Mouse (Mus musculus) liver, adult 2 months (tissue): ENCODE results near the gene Tspan31. TPM values are rescaled to one million over a fixed set of nuclear protein-coding genes. Genes with fewer than 3 reads are reported as not detected.

ENCODE experiments used
- DNase-seq: peaks from one replicate; pipeline ENCODE4 v3.0.0-alpha.2; 2011; ENCODE audit warnings: low read depth, low spot score; ENCODE audit errors: extremely low read depth
- H3K27ac ChIP-seq: fragments of 200-500 bp; replicated peaks from 2 replicates; pipeline ENCODE4 v1.5.1; 2012; ENCODE audit warnings: low read depth, mild to moderate bottlenecking, control low read depth, inconsistent platforms, low read length; ENCODE audit not compliant: insufficient read depth
- H3K27me3 ChIP-seq: fragments of 200-500 bp; 2 replicates; pipeline ENCODE4 v1.6.1; 2012; ENCODE audit warnings: mild to moderate bottlenecking, moderate library complexity, low read length, inconsistent platforms; ENCODE audit not compliant: control insufficient read depth, insufficient read depth
- H3K36me3 ChIP-seq: fragments of 200-500 bp; 2 replicates; pipeline ENCODE4 v1.6.1; 2012; ENCODE audit warnings: low read length, inconsistent platforms; ENCODE audit not compliant: control insufficient read depth, insufficient read depth
- H3K4me1 ChIP-seq: fragments of 200-500 bp; 2 replicates; pipeline ENCODE4 v1.6.1; 2011; ENCODE audit warnings: low read length; ENCODE audit not compliant: control insufficient read depth, insufficient read depth
- H3K4me3 ChIP-seq: fragments of 200-500 bp; 2 replicates; pipeline ENCODE4 v1.5.1; 2011; ENCODE audit warnings: low read depth, mild to moderate bottlenecking, control low read depth, low read length, moderate library complexity; ENCODE audit not compliant: insufficient read depth
- H3K79me2 ChIP-seq: fragments of 200-500 bp; 2 replicates; pipeline ENCODE4 v1.6.1; 2012; ENCODE audit warnings: inconsistent platforms, mild to moderate bottlenecking, low read length, moderate library complexity; ENCODE audit not compliant: control insufficient read depth, insufficient read depth
- H3K9ac ChIP-seq: fragments of 200-500 bp; 2 replicates; pipeline ENCODE4 v1.6.1; 2012; ENCODE audit warnings: low read depth, mild to moderate bottlenecking, control low read depth, inconsistent platforms, low read length
- CTCF ChIP-seq: fragments of 200-500 bp; IDR thresholded peaks from 2 replicates; pipeline ENCODE4 v1.5.1; 2011; ENCODE audit warnings: low read depth, low read length, control low read depth
- POLR2A ChIP-seq: fragments of 200-500 bp; IDR thresholded peaks from 2 replicates; pipeline ENCODE4 v1.6.1; 2011; ENCODE audit warnings: low read length, control low read depth; ENCODE audit not compliant: insufficient read depth; ENCODE audit errors: extremely low read depth
- WGBS: fragments of 180-500 bp; shearing (Covaris S2); methylation state at CpG from one replicate; pipeline ENCODE4 v1.1.7; 2018; 5-methylcytosine and 5-hydroxymethylcytosine counted together
- polyA plus RNA-seq: library from polyadenylated mRNA; depleted of rRNA; stranded (reverse); fragments of >200 nt; gene quantifications from 2 replicates; pipeline ENCODE4 v1.2.3, GENCODE M21; 2012; rRNA removed
- total RNA-seq: library from RNA; depleted of rRNA; stranded (reverse); fragments of >200 nt; gene quantifications from 2 replicates; pipeline ENCODE4 v1.2.3, GENCODE M21; 2014; rRNA removed

Tspan31 gene
- total RNA-seq (269 and 278 TPM in 2 replicates), polyA plus RNA-seq (268 and 298 TPM in 2 replicates)

GRCm38 (mm10) chr10:127070190-127071121 lies at the start of gene Tspan31:
TSS of gene Tspan31 (minus strand) at chr10:127070264.
- Histone ChIP-seq H3K36me3 (peaks cover 18% of the 10 kb centered on the region), H3K79me2 (peaks cover 3% of the 10 kb centered on the region; the same call in 1 of the 2 replicates), H3K9ac (peak within 1 kb of the TSS; percentile 84), H3K27me3 (no peaks in the 10 kb centered on the region), H3K4me3 (peak within 1 kb of the TSS; percentile 60), H3K4me1 (peaks cover 17% of the 10 kb centered on the region), H3K27ac (peak within 1 kb of the TSS; percentile 92)
- DNase-seq: peak; percentile 98
- WGBS: 1% methylated on average over 36 of the region's 36 CpGs
- TF ChIP-seq CTCF: no peak
- TF ChIP-seq POLR2A: peak; percentile 73; the same call in 1 of the 2 replicates

DNA sequence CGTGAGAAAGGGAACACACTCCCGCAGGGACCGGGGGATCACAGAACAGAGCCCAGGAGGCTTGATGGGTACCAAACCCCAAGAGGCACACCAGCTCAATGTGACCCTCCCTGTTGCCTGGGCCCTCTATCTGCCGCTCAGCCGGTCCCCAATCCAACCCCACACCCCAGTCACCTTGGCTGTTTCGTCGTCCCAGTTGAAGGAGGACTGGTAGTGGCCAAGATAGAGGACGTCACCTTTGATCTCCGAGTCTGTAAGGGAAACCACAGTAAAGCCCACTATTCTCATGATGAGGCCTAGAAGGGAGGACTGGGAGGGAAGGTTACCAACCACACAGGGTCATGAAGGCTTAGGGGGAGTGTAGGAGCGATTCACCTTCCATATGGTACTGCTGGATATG lies 49.2 kb upstream of the Tspan31 start:
- no peak overlapping the region for H3K4me3 ChIP-seq
- H3K27ac ChIP-seq: no peak overlapping the region
- H3K27me3 ChIP-seq: no peaks in the 10 kb centered on the region
- DNase-seq: no peak
- H3K4me1 ChIP-seq: peaks cover 8% of the 10 kb centered on the region; the same call in 1 of the 2 replicates
- H3K9ac ChIP-seq: no peak overlapping the region
- TF ChIP-seq POLR2A (no peak), CTCF (no peak)
- 0 out of 2 replicates have a peak, but pooled peaks cover 3% of the 10 kb centered on the region for H3K79me2 ChIP-seq
- H3K36me3 ChIP-seq: peaks cover 8% of the 10 kb centered on the region; the same call in 1 of the 2 replicates
- WGBS: 95% methylated on average over 10 of the region's 10 CpGs

DNA sequence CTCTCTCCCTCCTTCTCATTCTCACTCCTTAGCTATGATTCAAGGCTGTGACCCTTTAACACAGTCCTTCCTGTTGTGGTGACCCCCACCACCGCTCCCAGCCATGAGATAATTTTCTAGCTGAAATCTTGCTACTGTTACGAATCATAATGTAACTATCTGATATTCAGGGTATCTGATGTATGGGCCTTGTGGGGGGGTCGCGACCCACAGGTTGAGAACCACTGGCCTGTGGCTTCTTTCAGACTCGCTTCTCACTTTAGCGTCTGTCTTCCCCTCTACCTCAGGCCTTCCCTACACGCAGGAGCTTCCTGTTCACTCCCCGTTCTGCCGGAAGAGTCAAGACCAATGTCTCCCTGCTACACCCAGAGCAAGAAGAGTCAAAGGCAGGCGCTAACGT lies 48.4 kb upstream of the Tspan31 start:
- Histone ChIP-seq H3K27me3 (no peaks in the 10 kb centered on the region), H3K4me1 (peaks cover 8% of the 10 kb centered on the region; the same call in 1 of the 2 replicates), H3K4me3 (no peak overlapping the region), H3K79me2 (0 out of 2 replicates have a peak, but pooled peaks cover 3% of the 10 kb centered on the region), H3K9ac (no peak overlapping the region), H3K36me3 (peaks cover 8% of the 10 kb centered on the region; the same call in 1 of the 2 replicates), H3K27ac (no peak overlapping the region)
- DNase-seq: no peak
- TF ChIP-seq CTCF (no peak), POLR2A (no peak)
- WGBS: 87% methylated on average over 11 of the region's 11 CpGs

- WGBS: 64% methylated on average over 2 of the region's 2 CpGs
Observed at GRCm38 (mm10) chr10:127115068-127115467, 45.0 kb upstream of the Tspan31 start.

DNA sequence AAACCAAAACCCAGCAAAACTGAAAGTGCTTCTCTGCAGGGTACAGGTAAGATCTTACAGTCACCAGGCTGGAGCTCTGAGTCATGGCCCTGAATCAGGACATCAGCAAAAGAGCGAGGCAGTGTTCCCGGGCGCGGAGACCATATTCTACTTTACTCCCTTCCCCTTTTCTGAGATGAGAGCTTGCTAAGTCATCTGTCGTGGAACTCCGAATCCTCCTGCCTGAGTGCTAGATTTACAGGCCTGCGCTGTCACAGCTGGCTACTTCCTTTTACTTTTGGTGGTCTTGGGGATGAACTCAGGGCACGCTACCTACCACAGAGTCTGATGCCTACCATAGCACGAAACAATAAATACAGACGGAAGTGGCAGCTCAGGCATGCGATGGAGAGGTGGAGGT lies 44.3 kb upstream of the Tspan31 start:
- 93% methylated on average over 11 of the region's 11 CpGs for WGBS
- H3K9ac ChIP-seq: no peak overlapping the region
- peaks cover 8% of the 10 kb centered on the region; the same call in 1 of the 2 replicates for H3K36me3 ChIP-seq
- H3K4me3 ChIP-seq: no peak overlapping the region
- no peak for DNase-seq
- TF ChIP-seq POLR2A (no peak), CTCF (no peak)
- no peak overlapping the region for H3K27ac ChIP-seq
- no peaks in the 10 kb centered on the region for H3K4me1 ChIP-seq
- H3K27me3 ChIP-seq: no peaks in the 10 kb centered on the region
- no peaks in the 10 kb centered on the region for H3K79me2 ChIP-seq

More at GRCm38 (mm10) chr10:127115068-127115467, 45.0 kb upstream of the Tspan31 start:
- no peaks in the 10 kb centered on the region for H3K4me1 ChIP-seq
- no peak for TF ChIP-seq POLR2A
- TF ChIP-seq CTCF: peak; percentile 27; the same call in 1 of the 2 replicates
- H3K4me3 ChIP-seq: no peak overlapping the region
- H3K9ac ChIP-seq: no peak overlapping the region
- H3K27ac ChIP-seq: no peak overlapping the region
- no peaks in the 10 kb centered on the region for H3K79me2 ChIP-seq
- no peaks in the 10 kb centered on the region for H3K27me3 ChIP-seq
- no peak for DNase-seq
- H3K36me3 ChIP-seq: peaks cover 8% of the 10 kb centered on the region; the same call in 1 of the 2 replicates
